Mouse (Mus musculus): ENCODE measurements at regions not wholly inside any gene's neighbourhood (a gene's known extent, or its start where the extent isn't known, plus 50 kb on each side); places are given as distances from the start of the nearest gene placed in this dataset.

- 76% methylated on average over 7 of the region's 7 CpGs for WGBS
- Histone ChIP-seq H3K9me3 (replicated peaks; ENCODE audit: low read length) (no peaks in the 10 kb centered on the region), H3K4me2 (ENCODE audit: low read length) (no peak overlapping the region), H3K4me1 (replicated peaks; ENCODE audit: insufficient read depth, low read length) (no peaks in the 10 kb centered on the region), H3K27ac (no peak overlapping the region), H3K9ac (ENCODE audit: low read depth, low read length) (no peak overlapping the region), H3K36me3 (ENCODE audit: insufficient read depth, low read length) (no peaks in the 10 kb centered on the region), H3K27me3 (ENCODE audit: insufficient read depth, low read length) (no peaks in the 10 kb centered on the region), H3K4me3 (replicated peaks; ENCODE audit: low read depth, low read length) (no peak overlapping the region)
- ATAC-seq (replicated peaks; ENCODE audit: low FRiP score, low read depth) (no peak), DNase-seq (ENCODE audit: low spot score) (no peak)
- TF ChIP-seq CTCF (IDR thresholded peaks at IDR 0.05; ENCODE audit: low read depth) = no peak
These were observed 116.9 kb upstream of the Auts2 start for GRCm38 (mm10) chr5:132660036-132660435.

GRCm38 (mm10) chr5:132654382-132654781, 111.2 kb upstream of the Auts2 start:
- Histone ChIP-seq H3K27ac (no peak overlapping the region), H3K9ac (ENCODE audit: low read depth, low read length) (no peak overlapping the region), H3K4me3 (replicated peaks; ENCODE audit: low read depth, low read length) (no peak overlapping the region), H3K27me3 (ENCODE audit: insufficient read depth, low read length) (no peaks in the 10 kb centered on the region), H3K4me1 (replicated peaks; ENCODE audit: insufficient read depth, low read length) (no peaks in the 10 kb centered on the region), H3K4me2 (ENCODE audit: low read length) (no peak overlapping the region), H3K9me3 (replicated peaks; ENCODE audit: low read length) (no peaks in the 10 kb centered on the region), H3K36me3 (ENCODE audit: insufficient read depth, low read length) (no peaks in the 10 kb centered on the region)
- DNase-seq (ENCODE audit: low spot score) = no peak
- WGBS = 87% methylated on average over 7 of the region's 7 CpGs
- TF ChIP-seq CTCF (IDR thresholded peaks at IDR 0.05; ENCODE audit: low read depth) = no peak
- ATAC-seq (replicated peaks; ENCODE audit: low FRiP score, low read depth) = no peak

GRCm38 (mm10) chr5:132653694-132654300, 110.7 kb upstream of the Auts2 start:
- Histone ChIP-seq H3K9me3 (replicated peaks; ENCODE audit: low read length) (no peaks in the 10 kb centered on the region), H3K4me3 (replicated peaks; ENCODE audit: low read depth, low read length) (no peak overlapping the region), H3K4me1 (replicated peaks; ENCODE audit: insufficient read depth, low read length) (no peaks in the 10 kb centered on the region), H3K4me2 (ENCODE audit: low read length) (no peak overlapping the region), H3K27ac (no peak overlapping the region), H3K36me3 (ENCODE audit: insufficient read depth, low read length) (no peaks in the 10 kb centered on the region), H3K9ac (ENCODE audit: low read depth, low read length) (no peak overlapping the region), H3K27me3 (ENCODE audit: insufficient read depth, low read length) (no peaks in the 10 kb centered on the region)
- peak; percentile 35 for DNase-seq (ENCODE audit: low spot score)
- WGBS = 29% methylated on average over 6 of the region's 6 CpGs
- no peak for ATAC-seq (replicated peaks; ENCODE audit: low FRiP score, low read depth)
- TF ChIP-seq CTCF (IDR thresholded peaks at IDR 0.05; ENCODE audit: low read depth) = no peak

- H3K4me1 ChIP-seq (replicated peaks; ENCODE audit: insufficient read depth, low read length) = no peaks in the 10 kb centered on the region
- H3K36me3 ChIP-seq (ENCODE audit: insufficient read depth, low read length) = no peaks in the 10 kb centered on the region
- ATAC-seq (replicated peaks; ENCODE audit: low FRiP score, low read depth) = no peak
- H3K27me3 ChIP-seq (ENCODE audit: insufficient read depth, low read length) = no peaks in the 10 kb centered on the region
- no peak for DNase-seq (ENCODE audit: low spot score)
- no peak overlapping the region for H3K27ac ChIP-seq
- H3K4me2 ChIP-seq (ENCODE audit: low read length) = no peak overlapping the region
- H3K9me3 ChIP-seq (replicated peaks; ENCODE audit: low read length) = no peaks in the 10 kb centered on the region
- H3K4me3 ChIP-seq (replicated peaks; ENCODE audit: low read depth, low read length) = no peak overlapping the region
- TF ChIP-seq CTCF (IDR thresholded peaks at IDR 0.05; ENCODE audit: low read depth) = no peak
- 23% methylated on average over 1 of the region's 1 CpGs for WGBS
- H3K9ac ChIP-seq (ENCODE audit: low read depth, low read length) = no peak overlapping the region
These were observed 109.1 kb upstream of the Auts2 start for GRCm38 (mm10) chr5:132652201-132652600.

- Histone ChIP-seq H3K4me3 (replicated peaks; ENCODE audit: low read depth, low read length) (no peak overlapping the region), H3K36me3 (ENCODE audit: insufficient read depth, low read length) (no peaks in the 10 kb centered on the region), H3K4me2 (ENCODE audit: low read length) (no peak overlapping the region), H3K9ac (ENCODE audit: low read depth, low read length) (no peak overlapping the region), H3K27me3 (ENCODE audit: insufficient read depth, low read length) (no peaks in the 10 kb centered on the region), H3K4me1 (replicated peaks; ENCODE audit: insufficient read depth, low read length) (no peaks in the 10 kb centered on the region), H3K27ac (no peak overlapping the region), H3K9me3 (replicated peaks; ENCODE audit: low read length) (no peaks in the 10 kb centered on the region)
- TF ChIP-seq CTCF (IDR thresholded peaks at IDR 0.05; ENCODE audit: low read depth) = no peak
- DNase-seq (ENCODE audit: low spot score) (no peak), ATAC-seq (replicated peaks; ENCODE audit: low FRiP score, low read depth) (no peak)
- 51% methylated on average over 7 of the region's 7 CpGs for WGBS
These were observed 106.6 kb upstream of the Auts2 start for GRCm38 (mm10) chr5:132649771-132650170.

- no peaks in the 10 kb centered on the region for H3K9me3 ChIP-seq (replicated peaks; ENCODE audit: low read length)
- no peaks in the 10 kb centered on the region for H3K36me3 ChIP-seq (ENCODE audit: insufficient read depth, low read length)
- H3K27me3 ChIP-seq (ENCODE audit: insufficient read depth, low read length) = no peaks in the 10 kb centered on the region
- H3K4me2 ChIP-seq (ENCODE audit: low read length) = no peak overlapping the region
- 42% methylated on average over 2 of the region's 2 CpGs for WGBS
- H3K27ac ChIP-seq = no peak overlapping the region
- H3K4me1 ChIP-seq (replicated peaks; ENCODE audit: insufficient read depth, low read length) = no peaks in the 10 kb centered on the region
- no peak for DNase-seq (ENCODE audit: low spot score)
- no peak for TF ChIP-seq CTCF (IDR thresholded peaks at IDR 0.05; ENCODE audit: low read depth)
- no peak overlapping the region for H3K9ac ChIP-seq (ENCODE audit: low read depth, low read length)
- H3K4me3 ChIP-seq (replicated peaks; ENCODE audit: low read depth, low read length) = no peak overlapping the region
- no peak for ATAC-seq (replicated peaks; ENCODE audit: low FRiP score, low read depth)
These were observed 105.6 kb upstream of the Auts2 start for GRCm38 (mm10) chr5:132648751-132649150.

GRCm38 (mm10) chr5:132644646-132645172, 101.6 kb upstream of the Auts2 start:
- H3K27ac ChIP-seq = no peak overlapping the region
- H3K4me2 ChIP-seq (ENCODE audit: low read length) = no peak overlapping the region
- 74% methylated on average over 5 of the region's 5 CpGs for WGBS
- DNase-seq (ENCODE audit: low spot score) (no peak), ATAC-seq (replicated peaks; ENCODE audit: low FRiP score, low read depth) (no peak)
- H3K4me3 ChIP-seq (replicated peaks; ENCODE audit: low read depth, low read length) = no peak overlapping the region
- no peaks in the 10 kb centered on the region for H3K9me3 ChIP-seq (replicated peaks; ENCODE audit: low read length)
- H3K27me3 ChIP-seq (ENCODE audit: insufficient read depth, low read length) = no peaks in the 10 kb centered on the region
- H3K4me1 ChIP-seq (replicated peaks; ENCODE audit: insufficient read depth, low read length) = no peaks in the 10 kb centered on the region
- H3K9ac ChIP-seq (ENCODE audit: low read depth, low read length) = no peak overlapping the region
- no peaks in the 10 kb centered on the region for H3K36me3 ChIP-seq (ENCODE audit: insufficient read depth, low read length)
- no peak for TF ChIP-seq CTCF (IDR thresholded peaks at IDR 0.05; ENCODE audit: low read depth)

Data from kidney, postnatal 0 days (tissue).